Mouse (Mus musculus): Measurements from ENCODE around the gene Odf3b.

Gene Odf3b

DNA sequence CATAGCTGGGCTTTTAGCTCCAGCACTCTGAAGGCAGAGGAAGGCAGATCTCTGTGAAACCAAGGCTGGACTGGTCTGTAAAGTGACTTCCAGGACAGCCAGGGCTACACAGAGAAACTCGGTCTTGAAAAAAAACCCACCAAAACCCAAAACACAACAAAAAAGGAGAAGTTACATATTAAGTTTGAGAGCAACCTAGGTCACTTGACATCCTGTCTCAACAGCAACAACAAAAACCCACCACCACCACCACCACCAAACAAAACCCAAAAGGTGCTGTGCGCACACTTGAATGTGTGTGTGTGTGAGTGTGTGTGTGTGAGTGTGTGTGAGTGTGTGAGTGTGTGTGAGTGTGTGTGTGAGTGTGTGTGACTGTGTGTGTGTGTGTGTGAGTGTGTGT, 39.4 kb downstream of the Odf3b start:
- intact Hi-C loops (cut with DNase I): no loop called here

DNA sequence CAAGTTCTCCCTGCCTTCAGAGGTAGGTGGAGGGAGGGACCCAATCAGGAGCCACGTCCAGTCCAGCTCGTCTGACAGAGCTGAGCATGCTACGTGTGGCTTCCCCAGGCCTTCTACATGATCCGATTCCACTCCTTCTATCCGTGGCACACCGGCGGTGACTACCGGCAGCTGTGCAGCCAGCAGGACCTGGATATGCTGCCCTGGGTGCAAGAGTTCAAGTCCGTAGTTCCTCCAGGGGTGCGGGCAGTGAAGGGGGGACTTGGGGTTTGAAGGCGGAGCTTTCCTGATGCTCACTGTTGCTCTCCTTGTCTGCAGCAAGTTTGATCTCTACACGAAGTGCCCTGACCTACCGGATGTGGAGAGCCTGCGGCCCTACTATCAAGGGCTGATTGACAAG, 42.7 kb downstream of the Odf3b start:
- intact Hi-C loops (cut with DNase I): no loop called here

DNA sequence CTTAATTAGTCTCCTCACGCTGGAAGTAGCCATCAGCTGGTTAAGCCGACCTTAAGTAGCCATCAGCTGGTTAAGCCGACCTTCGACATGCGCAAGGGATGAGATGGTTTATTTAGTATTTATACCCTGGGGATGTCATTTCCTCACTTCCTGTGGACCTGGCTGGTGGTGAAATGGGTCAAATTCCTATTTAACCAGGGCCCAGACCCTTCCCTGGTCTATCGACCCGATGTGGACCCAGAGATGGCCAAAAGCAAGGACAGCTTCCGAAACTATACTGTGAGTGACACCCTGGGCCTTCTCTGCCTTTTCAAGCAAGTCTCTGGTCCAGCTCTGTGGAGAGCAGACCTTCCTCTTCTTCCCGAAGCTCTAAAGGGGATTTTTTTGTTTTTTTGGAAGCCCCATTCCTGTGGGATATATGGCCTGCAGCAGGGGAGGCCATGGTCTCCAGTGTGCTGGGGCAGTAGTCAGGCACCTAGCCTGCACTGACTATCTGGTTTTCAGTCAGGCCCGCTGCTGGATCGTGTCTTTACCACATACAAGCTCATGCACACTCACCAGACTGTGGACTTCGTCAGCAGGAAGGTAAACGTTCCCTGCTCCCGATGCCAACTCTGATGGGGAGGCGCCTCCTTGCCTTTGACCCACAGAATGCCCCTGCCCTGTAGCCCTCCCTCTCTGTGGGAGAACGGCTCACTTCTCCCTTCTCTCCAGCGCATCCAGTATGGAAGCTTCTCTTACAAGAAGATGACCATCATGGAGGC, 44.1 kb downstream of the Odf3b start:
- intact Hi-C loops (cut with DNase I): no loop called here

DNA sequence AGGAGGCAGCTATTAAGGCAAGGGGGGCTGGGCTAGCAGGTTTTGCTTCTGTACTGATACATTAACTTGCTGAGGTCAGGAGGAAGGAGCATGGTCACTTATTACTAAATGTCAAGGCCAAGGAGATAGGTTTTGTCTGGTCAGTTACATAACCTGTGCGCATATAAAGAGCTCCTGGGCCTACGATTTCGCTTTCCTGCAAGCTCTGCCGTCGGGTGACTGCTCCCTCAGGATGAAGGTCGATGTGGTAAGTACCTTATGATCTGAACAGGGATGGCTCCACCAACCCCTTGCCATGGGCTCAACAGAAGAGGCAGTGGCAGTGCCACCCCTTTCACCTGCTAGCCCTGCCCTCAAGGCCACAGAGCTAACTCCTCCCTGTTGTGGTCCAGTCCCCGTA, 44.8 kb downstream of the Odf3b start, which contains the start of gene Miox:
Gene Miox, plus strand, starts transcription at position 128 of the 400 bp plus-strand sequence.
- intact Hi-C loops (cut with DNase I): no loop called here
